Mouse (Mus musculus) frontal cortex, adult (tissue): ENCODE data around the gene Plppr5.

Experiments used
- ATAC-seq: cut with Nextera tagmentation; 2 replicates; pipeline ENCODE4 v1.9.2; 2017; ENCODE audit warnings: mild to moderate bottlenecking, moderate library complexity, mixed read lengths; ENCODE audit not compliant: low TSS enrichment

Plppr5 gene

DNA sequence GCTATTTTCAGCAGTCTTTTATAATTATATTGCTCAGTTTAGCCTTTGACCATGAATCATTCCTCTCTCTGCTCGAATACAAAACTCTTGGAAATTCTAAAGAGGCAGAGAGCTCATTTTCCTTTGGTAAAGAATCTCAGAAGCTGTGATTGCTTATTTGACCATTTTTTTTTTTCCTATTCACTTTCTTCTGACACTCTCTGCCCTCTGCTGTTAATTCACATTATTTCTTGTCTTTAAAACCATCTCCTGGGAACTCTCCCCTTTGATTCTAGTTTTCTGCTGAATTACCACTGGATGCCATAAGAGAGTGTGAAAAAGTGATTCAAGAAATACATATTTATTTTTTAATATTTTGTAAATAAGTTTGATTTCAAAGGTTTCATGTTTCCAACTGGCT, 120.1 kb downstream of the Plppr5 start:
- ATAC-seq: 0 out of 2 replicates have a peak, but pooled peaks have one; percentile 27

DNA sequence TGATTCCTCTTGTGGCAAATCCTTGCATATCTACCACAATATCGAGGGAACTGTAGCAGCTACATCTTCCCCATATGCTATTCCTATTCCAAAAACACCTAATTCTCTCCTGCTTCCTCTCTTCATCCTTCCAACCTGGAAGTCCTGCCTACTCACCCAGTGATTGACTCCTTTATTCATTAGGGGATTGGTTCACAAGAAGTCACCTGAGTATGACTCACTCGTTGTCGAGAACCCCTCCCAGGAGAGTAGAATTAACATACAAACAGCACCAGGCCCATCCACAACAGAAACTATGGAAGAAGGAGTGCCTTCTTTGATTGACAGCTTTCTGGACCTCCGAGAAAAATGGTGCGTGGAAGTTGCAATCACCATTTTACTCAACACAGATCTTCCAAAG, 121.7 kb downstream of the Plppr5 start:
- ATAC-seq: no peak

- ATAC-seq: peak; percentile 57; the same call in 1 of the 2 replicates
Measured at GRCm38 (mm10) chr3:117708788-117709187, 134.2 kb downstream of the Plppr5 start.

GRCm38 (mm10) chr3:117716534-117717280, 142.1 kb downstream of the Plppr5 start:
- peak; percentile 100 for ATAC-seq

- no peak for ATAC-seq
Measured at GRCm38 (mm10) chr3:117723390-117723789, 148.8 kb downstream of the Plppr5 start.

DNA sequence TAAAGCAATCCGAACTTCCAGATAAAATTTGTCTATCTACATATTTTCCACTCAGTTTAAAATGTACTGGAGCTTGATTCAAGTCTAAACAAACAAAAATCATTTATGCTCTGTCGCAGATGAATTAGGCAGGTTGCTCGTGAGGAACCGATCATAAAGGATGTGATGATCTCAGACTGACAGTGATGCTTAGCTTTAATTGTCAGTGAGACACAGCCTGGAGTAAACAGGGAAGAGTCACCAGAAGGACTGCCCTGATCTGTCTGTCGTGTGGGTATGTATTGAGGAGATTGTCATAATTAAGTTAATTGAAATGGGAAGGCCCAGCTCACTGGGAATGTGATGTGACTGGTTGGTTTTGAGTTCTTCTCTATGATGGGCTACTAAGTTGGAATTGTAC, 149.9 kb downstream of the Plppr5 start:
- no peak for ATAC-seq

GRCm38 (mm10) chr3:117725501-117725900, 150.9 kb downstream of the Plppr5 start:
- no peak for ATAC-seq

GRCm38 (mm10) chr3:117728136-117728535, 153.5 kb downstream of the Plppr5 start:
- ATAC-seq: peak; percentile 55; the same call in 1 of the 2 replicates

DNA sequence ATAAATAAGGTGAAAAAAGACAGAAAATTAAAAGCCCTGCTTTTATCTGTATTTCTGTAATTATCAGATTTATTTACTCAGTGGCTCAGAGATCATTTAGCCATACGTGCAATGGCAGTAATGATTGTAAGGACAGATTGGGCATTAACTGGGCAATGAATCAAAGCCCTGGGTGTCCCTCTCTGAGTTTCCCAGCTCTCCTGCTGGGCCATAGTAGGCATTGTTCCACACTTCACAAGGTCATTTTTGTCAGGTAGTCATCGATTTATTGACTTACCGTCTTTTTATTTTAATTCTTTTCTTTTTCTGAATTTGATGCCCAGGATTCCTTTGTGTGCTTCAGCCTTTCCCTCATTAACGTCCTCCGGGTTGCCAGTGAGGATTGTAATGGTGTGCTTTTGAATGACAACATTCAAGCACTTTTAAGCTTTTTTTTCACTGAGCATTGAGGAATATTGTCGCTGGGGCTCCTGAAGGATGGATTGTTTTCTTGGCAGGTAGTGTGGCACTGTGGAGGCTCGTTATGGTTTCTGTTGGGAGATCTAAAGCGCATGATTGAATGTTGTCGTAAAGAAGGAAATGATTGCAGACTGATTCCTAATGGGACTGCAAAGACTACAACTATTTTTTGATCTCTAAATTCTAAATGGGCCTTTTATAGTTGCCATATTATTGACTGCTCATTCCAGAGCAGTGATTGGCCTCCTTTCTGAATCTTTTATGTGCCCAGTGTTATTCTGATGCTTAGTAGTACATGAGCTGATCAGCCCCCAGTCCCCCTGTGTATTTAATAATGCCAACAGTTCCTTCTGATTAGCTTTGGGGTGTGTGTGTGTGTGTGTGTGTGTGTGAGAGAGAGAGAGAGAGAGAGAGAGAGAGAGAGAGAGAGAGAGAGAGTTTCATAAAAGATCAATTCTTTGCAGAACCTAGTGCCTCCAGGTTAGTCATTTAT, 154.8 kb downstream of the Plppr5 start:
- ATAC-seq: no peak

GRCm38 (mm10) chr3:117731545-117731944, 156.9 kb downstream of the Plppr5 start:
- no peak for ATAC-seq

DNA sequence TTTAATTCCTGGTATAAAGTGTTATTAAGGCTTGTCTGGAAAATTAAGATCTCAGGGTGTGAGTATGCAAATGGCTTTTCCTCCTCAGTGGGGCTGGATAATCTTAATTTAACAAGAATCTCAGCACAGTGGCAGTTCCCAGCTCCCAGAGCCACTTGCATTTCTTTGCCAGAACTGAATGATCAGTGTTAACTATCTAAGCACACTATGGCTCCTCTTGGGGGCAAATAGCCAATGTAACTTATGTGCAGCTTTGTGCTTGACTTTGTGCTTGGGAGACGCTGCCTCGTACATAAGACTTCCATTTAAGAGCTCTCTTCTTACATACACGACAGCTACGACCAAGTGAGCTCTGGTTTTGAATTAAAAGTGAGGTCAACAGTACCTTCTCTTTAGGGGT, 158.0 kb downstream of the Plppr5 start:
- no peak for ATAC-seq
